Mouse (Mus musculus) kidney, adult 8-10 months (tissue): ENCODE data around the gene Prkn.

Experiments
- DNase-seq, 2 experiments: peaks; one replicate each; pipeline ENCODE4 v3.0.0; 2022

The Prkn gene

DNA sequence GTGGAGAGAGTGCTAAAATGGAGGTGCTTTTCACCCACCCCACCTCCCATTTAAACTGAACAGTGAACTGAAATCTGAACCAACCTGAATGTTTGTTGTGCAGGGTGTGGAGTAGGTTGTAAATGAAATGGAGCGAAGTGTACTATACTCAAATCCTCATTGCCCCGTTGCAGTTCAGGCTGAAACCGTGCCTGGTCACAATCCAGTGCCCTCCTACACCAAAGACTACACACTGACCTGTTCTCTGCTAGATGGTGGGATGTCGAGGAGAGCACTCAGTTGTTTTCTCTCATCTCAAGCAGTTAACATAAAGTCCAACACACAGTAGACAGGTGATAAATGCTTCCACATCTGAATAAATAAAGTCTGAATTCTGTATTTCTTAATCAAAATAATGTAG is 574.1 kb downstream of the Prkn start:
- DNase-seq, result no peak

GRCm38 (mm10) chr17:11417150-11417549 is 577.0 kb downstream of the Prkn start:
- no peak for DNase-seq

- DNase-seq, result no peak
Measured at GRCm38 (mm10) chr17:11419484-11419883, 579.3 kb downstream of the Prkn start.

GRCm38 (mm10) chr17:11420839-11421238 is 580.7 kb downstream of the Prkn start:
- DNase-seq, result no peak

- no peak for DNase-seq
Measured at GRCm38 (mm10) chr17:11421264-11421940, 581.2 kb downstream of the Prkn start.

DNA sequence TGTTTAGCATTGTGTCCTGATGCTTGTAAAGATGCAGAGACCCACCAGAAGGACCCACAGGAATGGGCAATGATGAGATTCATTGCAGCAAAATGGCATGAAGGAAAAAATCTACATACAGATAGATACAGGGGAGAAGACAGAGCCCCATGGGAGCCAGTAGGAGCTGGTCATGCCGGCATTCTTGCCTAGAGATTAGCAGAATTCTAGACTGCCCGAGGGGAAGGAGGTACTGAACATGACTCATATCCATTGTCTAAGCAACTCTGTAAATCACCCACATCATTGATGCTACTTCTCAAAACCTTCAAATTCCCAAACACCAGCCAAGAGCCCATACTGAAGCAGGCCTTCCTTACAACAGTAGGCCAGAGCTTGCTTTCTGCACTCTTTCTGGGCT is 591.1 kb downstream of the Prkn start:
- DNase-seq, result no peak

DNA sequence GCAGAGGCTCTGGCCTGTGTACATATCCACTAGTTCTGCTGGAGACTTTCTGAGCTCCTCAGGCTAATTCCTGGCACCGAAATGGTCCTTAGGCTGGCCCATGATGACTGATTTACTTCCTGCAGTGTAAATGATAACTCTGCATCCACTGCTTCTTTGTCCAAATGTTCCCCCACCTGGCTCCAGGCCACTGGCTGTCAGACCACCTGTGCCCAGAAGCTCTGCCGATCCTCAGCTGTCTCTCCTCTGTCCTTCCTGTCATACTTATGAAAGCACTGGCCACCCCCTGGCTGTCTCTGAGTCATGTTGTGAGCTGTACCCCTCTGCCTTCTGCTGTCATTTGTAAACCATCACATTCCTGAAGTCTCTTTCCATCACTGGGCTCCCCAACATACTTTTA is 592.4 kb downstream of the Prkn start:
- no peak for DNase-seq

- DNase-seq, result no peak
Measured at GRCm38 (mm10) chr17:11462721-11463120, 622.5 kb downstream of the Prkn start.

DNA sequence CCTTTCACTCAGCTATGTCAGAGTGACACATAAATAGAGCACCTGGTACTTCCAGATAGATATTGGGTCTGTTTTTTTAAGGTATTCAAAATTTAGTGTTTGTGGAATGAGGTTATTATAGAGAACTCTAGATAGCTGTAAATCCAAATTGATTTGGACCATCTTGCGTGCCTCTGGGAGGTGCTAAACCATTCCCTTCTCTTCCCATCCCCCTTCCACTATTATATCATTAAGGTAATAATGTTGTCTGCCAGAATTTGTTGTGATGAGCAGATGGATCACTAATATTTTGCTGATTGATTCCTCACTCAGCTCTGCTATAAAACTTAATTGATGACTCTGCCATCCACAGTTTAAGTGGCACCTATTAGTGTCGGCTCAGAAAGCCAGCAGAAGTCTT is 625.9 kb downstream of the Prkn start:
- DNase-seq, result no peak

GRCm38 (mm10) chr17:11468624-11469023 is 628.4 kb downstream of the Prkn start:
- DNase-seq, result no peak

DNA sequence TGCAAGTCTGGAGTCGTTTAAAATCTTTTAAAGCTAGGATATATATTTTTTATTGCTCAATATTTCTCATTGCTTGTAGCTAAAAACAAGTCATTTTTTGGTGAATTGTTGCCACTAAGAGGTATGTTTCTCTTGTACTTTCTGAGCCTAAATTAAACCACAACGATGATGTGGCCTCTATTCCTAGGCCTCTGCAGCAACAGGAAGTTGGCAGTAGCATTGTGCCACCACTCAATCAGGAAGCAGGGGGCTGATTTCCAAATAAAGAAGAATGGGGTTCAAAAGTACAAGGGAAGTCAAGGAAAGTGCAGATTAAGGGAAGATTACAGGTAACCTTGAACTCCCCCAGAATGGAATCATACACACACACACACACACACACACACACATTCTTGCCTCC is 642.8 kb downstream of the Prkn start:
- DNase-seq, result no peak

- DNase-seq, result no peak
Measured at GRCm38 (mm10) chr17:11490051-11490450, 649.9 kb downstream of the Prkn start.

- DNase-seq, result no peak
Measured at GRCm38 (mm10) chr17:11502556-11502955, 662.4 kb downstream of the Prkn start.

DNA sequence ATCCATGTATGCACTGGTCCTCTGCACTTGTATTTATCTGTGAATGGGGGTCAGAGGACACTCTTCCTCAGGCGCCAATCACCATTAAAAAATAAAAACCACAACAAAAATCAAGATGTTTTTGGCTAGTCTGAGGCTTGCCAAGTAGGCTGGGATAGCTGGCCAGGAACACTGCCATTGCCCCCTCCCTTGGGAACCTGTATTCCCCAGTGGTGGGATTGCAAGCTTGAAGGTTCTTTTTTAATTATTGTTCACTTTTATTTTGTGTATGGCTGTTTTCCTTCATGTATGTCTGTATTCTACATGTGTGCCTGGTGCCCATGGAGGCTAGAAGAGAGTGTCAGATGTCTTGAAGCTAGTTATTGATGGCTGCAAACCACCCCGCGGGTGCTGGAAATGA is 664.3 kb downstream of the Prkn start:
- DNase-seq, result no peak

- no peak for DNase-seq
Measured at GRCm38 (mm10) chr17:11507082-11507481, 666.9 kb downstream of the Prkn start.

- no peak for DNase-seq
Measured at GRCm38 (mm10) chr17:11510081-11510480, 669.9 kb downstream of the Prkn start.

DNA sequence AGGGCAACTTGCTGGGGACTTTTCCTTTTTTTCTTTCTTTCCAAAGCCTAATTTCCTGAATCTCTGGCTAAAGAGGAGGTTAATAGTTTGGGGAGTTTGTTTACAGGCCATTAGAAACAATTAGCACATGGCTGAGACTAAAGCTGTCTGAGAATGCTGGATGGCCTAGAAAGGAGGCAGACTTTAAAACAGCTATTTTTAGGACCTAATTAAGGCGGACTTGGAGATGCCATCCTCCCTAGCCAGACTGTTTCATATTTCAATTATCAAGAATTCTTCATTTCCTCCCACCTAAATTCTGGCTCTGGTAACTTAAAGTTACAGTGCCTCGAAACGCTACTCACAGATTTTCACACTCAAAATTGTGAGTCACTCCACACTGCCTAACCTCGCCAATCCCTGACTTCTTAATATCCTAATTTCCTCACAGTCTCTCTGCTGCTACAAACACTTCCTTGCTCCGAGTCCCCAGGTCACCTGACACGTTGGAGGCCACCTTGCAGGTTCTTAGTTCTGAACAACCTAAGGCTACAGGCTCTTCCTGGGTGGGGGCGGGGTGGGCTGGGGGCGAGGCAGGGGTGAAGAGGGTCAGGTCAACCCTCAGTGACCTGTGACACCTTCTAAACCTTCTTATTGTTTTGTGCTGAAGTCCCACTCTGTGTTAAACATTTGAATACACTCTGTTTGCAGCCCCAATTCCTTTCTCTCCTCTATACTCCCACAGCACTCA is 674.0 kb downstream of the Prkn start:
- DNase-seq, result no peak

DNA sequence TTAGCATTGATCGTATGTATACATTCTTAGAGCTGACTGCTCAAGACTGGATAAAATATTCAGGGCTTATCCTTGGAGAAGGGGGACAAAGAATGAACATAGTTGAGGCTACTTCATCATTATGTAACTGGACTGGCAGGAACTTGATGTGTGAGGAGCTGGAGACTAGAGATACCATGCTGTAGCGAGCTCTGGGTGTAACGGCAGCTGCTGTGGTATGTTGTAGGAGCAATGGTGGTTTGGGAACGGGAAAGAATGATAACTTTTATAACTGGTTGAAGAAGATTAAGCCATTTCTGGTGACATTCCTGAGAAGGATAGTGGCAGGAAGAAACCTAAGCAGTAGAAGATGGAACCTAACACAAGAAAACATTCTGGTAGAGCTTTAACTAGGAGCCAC is 675.4 kb downstream of the Prkn start:
- DNase-seq, result no peak

DNA sequence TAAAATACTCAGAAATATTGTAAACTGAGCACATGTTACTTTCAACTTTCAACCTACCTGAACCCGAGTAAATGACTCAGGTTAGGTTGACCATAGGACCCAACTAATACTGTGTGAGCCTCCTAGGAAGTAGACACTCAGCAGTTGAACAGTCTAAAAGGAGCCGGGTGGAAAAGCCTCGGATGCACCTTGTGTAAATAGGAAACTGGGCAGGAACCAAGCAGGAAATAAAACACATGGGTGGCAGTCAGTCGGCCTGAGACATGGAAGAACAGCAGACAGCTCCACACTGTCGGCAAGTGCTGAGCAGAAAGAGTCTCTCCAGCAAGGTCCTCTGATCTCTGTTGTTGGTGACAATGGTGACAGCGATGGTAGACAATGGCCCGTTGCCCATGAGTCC is 676.0 kb downstream of the Prkn start:
- no peak for DNase-seq

DNA sequence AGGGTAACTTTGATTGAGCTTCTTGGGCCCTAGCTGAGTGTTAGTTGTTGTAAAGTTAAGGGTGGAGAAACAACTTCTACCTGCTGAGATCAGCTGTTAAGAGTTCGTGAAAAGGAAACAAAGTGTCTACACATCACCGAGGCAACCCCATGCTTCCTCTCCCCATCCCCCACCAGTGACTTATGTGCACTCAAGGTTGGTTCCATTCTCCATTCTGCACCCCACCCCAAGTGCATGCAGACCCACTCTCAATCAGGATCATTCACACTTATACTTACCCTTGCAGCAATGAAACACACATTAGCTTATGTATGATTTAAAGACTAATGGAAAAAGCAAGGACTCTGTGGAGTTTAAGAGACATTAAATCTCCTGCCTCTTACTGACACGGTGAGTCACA is 691.9 kb downstream of the Prkn start:
- DNase-seq, result no peak

DNA sequence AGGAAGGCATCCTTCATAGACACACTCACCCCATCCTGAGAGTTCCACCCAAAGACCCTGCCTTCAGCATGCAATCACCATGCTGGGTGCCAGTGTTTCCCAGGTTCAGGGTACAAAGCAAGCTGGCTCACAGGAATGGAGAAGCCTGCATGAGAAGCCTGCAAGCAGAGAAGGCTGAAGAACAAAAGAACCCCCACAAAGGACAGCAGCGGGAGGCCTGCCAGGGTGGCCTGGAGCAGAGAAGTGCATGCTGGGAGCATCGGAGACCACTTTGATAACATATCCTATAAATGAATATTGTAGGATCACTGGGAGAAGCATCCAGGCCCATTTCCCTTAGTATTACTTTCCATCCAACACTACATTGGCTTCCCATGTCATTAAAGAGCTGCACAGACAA is 692.6 kb downstream of the Prkn start:
- DNase-seq, result no peak

DNA sequence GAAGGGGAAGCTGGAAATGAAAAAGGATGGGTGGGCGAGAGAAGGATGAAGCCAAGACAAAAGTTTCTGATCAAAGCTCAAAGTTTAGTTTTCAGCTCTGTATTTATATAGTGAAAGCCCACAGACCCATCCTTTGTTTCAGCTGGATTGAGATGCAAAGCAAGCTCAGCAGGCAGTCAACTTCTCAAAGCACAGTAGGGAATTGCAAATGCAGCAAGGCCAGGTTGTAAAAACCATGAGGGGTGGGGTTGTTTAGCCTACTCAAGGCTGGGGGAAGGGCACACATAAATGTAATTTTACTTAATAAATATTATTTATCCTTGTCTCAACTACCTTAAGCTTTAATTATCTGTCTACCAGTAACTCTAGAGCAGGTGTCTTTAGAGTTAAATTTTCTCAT is 693.7 kb downstream of the Prkn start:
- no peak for DNase-seq

DNA sequence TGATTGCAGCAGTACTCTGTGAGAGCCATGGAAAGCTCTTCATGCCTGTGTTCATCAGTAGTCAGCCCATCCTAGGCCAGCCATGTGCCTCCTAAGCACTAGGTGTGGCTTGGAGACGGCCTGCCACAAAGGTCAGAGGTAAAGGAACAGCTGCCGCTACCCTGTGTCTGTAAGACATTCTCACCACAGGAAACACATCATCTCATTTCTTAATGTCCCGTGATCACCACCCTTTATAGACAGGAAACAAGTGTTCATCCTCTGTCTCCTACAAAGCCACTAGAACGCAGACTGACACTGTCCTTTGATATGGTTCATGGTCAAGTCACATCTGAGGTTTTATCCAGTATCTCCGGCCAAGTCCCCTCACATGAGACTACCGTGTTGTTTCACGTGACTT is 698.6 kb downstream of the Prkn start:
- DNase-seq, result no peak

- DNase-seq, result no peak
Measured at GRCm38 (mm10) chr17:11541928-11542623, 701.9 kb downstream of the Prkn start.
